Mouse (Mus musculus) ES-E14 (cell line): Measurements from ENCODE around the gene Ppcs. TPM values are rescaled to one million over a fixed set of nuclear protein-coding genes. Genes with fewer than 3 reads are reported as not detected.

Source experiments
- DNase-seq: peaks from one replicate; pipeline ENCODE4 v3.0.0-alpha.2; 2013; ENCODE audit warnings: low read depth, low spot score
- H3K27ac ChIP-seq: 2 replicates; pipeline ENCODE4 v1.5.1; 2012; ENCODE audit warnings: low read depth, mild to moderate bottlenecking, low read length, moderate library complexity, mixed read lengths; ENCODE audit not compliant: poor library complexity, insufficient read depth, severe bottlenecking
- H3K36me3 ChIP-seq: 2 replicates; pipeline ENCODE4 v1.6.1; 2012; ENCODE audit warnings: mild to moderate bottlenecking, low read length, moderate library complexity, mixed read lengths; ENCODE audit not compliant: control insufficient read depth, poor library complexity, insufficient read depth, severe bottlenecking
- H3K4me1 ChIP-seq, 2 experiments: fragments of 150-350 bp in 1 of 2; sonication (generic) in 1 of 2; 2 replicates each; pipeline ENCODE4 v1.6.1; 2012; ENCODE audit warnings: low read length in 2 of 2, mild to moderate bottlenecking in 1 of 2, mixed read lengths in 1 of 2; ENCODE audit not compliant: control insufficient read depth in 2 of 2, insufficient read depth in 2 of 2, poor library complexity in 1 of 2
- H3K4me3 ChIP-seq, 2 experiments: fragments of 150-350 bp in 1 of 2; sonication (generic) in 1 of 2; 2 replicates each; pipeline ENCODE4 v1.5.1; 2012; ENCODE audit warnings: low read length in 2 of 2, low read depth in 1 of 2, mild to moderate bottlenecking in 1 of 2, mixed read lengths in 1 of 2; ENCODE audit not compliant: insufficient read depth in 1 of 2, poor library complexity in 1 of 2, severe bottlenecking in 1 of 2
- H3K9ac ChIP-seq: 2 replicates; pipeline ENCODE4 v1.6.1; 2012; ENCODE audit warnings: low read depth, mild to moderate bottlenecking, low read length, mixed read lengths; ENCODE audit not compliant: poor library complexity, insufficient read depth, severe bottlenecking
- H3K9me3 ChIP-seq: fragments of 150-350 bp; sonication (generic); 2 replicates; pipeline ENCODE4 v1.6.1; 2012; ENCODE audit warnings: low read depth, mild to moderate bottlenecking, low read length; ENCODE audit not compliant: control insufficient read depth, insufficient read depth
- CHD2 ChIP-seq: IDR thresholded peaks from 2 replicates; pipeline ENCODE4 v1.6.1; 2014; ENCODE audit warnings: mild to moderate bottlenecking, low read depth, low read length, inconsistent platforms
- HCFC1 ChIP-seq: IDR thresholded peaks from 2 replicates; pipeline ENCODE4 v1.6.1; 2012; ENCODE audit warnings: low read length, inconsistent platforms, borderline replicate concordance; ENCODE audit not compliant: insufficient read depth
- MAFK ChIP-seq: IDR thresholded peaks from 2 replicates; pipeline ENCODE4 v1.6.1; 2014; ENCODE audit warnings: mild to moderate bottlenecking, low read depth, low read length, inconsistent platforms; ENCODE audit not compliant: insufficient read depth
- ZC3H11A ChIP-seq: IDR thresholded peaks from 2 replicates; pipeline ENCODE4 v1.6.1; 2012; ENCODE audit warnings: low read depth, mild to moderate bottlenecking, inconsistent platforms, low read length, borderline replicate concordance
- ZNF384 ChIP-seq: IDR thresholded peaks from 2 replicates; pipeline ENCODE4 v1.6.1; 2012; ENCODE audit warnings: low read depth, low read length, inconsistent platforms
- in situ Hi-C, 2 experiments: fragments of 600-800 bp; cut with MboI; formaldehyde crosslinking; loops; one replicate each; pipeline ENCODE4 v1.15.1; 2025; ENCODE audit warnings: low sequenced_read_pairs in 2 of 2, inconsistent platforms in 1 of 2; ENCODE audit not compliant: unreplicated experiment in 2 of 2
- total RNA-seq: library from RNA; depleted of rRNA; stranded (reverse); fragments of 300-350 nt; gene quantifications from 2 replicates; pipeline ENCODE4 v1.2.3, GENCODE M21; 2012

Gene Ppcs
- total RNA-seq, 1 experiment, result 30.4 TPM

DNA sequence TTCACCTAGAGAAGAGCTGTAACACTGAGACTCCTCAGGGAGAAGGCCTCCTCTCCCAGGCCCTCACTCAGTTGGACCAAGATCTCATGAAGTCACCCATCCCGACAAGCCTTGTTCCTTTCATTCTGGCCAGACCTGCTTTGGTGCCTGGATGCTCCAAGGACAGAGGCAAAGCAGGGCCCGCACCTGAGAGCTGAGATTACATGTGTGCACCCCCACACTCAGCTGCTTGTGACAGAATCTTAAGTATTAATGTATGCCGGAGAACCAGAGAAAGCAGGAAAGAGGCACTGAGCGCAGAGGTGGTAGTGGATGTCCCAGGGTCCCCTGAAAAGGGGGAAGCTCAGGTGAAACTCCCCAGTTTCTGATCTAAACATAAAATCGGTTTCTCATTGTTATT lies 30.9 kb upstream of the Ppcs start:
- DNase-seq, result no peak
- in situ Hi-C loops, result no loop called here

DNA sequence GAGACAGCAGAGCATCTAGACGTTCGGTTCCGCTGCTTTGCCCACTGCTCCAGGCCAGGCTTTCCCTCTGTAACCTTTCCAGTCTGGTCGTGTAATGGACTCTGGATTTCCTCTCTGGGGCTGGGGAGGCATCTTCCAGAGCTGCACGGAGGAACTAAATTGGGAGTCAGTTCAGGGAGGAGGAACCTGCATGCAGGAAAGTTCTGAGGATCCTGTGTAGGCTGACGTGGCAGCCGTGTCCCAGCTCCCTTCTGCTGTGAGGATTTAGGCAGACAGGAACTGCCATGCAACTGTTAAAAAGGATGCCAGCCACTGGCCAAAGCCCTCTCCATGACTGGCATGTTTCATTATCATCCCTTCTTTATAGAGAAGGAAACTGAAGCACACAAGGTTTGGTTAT lies 28.2 kb upstream of the Ppcs start:
- Histone ChIP-seq H3K9me3 (no peaks in the 10 kb centered on the region), H3K27ac (no peak overlapping the region), H3K4me1 (peaks cover 0 to 14% of the 10 kb centered on the region in 2 experiments; a peak in 2 of 4 replicates), H3K9ac (no peak overlapping the region), H3K4me3 (no peak overlapping the region), H3K36me3 (no peaks in the 10 kb centered on the region)
- no peak for DNase-seq
- in situ Hi-C loops, result no loop called here
- TF ChIP-seq ZNF384 (no peak), MAFK (no peak), CHD2 (no peak), ZC3H11A (no peak), HCFC1 (no peak)

More for the DNA sequence above, 30.9 kb upstream of the Ppcs start:
- no peak for TF ChIP-seq MAFK
- TF ChIP-seq CHD2, result no peak
- TF ChIP-seq ZC3H11A, result no peak
- TF ChIP-seq ZNF384, result no peak
- TF ChIP-seq HCFC1, result no peak
- H3K4me1 ChIP-seq, result peaks cover 0 to 10% of the 10 kb centered on the region in 2 experiments; a peak in 2 of 4 replicates
- no peak overlapping the region for H3K4me3 ChIP-seq
- H3K9me3 ChIP-seq, result no peaks in the 10 kb centered on the region
- H3K27ac ChIP-seq, result no peak overlapping the region
- no peaks in the 10 kb centered on the region for H3K36me3 ChIP-seq
- no peak overlapping the region for H3K9ac ChIP-seq

DNA sequence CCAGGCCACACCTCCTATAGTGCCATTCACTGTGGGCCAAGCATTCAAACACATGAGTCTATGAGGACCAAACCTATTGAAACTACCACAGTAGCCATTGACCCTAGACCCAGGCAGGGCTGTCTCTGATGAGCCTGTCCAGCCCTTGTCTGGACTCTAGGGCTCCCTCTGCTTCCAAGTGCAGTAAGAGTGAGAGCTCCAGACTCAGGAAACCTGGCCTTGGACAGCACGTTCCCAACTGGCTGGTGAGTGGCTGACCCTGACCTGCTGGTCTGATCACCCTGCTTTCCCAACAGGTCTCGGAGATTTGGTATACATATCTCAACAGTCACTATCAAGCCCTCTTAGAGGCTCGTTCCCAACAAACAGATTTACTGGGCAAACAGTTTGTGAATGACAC lies 25.6 kb upstream of the Ppcs start:
- H3K4me3 ChIP-seq, result no peak overlapping the region

DNA sequence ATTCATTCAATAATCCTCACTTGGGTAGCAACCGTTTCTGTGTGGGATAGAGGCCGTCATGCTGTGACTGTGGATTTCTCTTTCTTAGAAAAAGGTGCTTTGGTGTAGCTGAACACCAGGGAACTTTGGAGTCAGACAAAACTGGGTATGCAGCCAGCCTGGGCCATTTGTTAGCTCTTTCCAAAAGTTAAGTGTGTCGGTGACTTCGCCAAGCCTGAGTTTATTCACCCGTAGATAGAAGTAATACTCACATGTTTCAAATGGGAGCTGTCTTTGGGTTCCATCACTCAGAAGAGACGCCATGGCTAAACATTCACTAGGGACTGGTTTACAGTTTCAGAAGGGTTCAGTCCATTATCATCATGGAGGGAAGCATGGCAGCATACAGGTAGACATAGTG lies 25.0 kb upstream of the Ppcs start:
- H3K9ac ChIP-seq, result no peak overlapping the region
- no peaks in the 10 kb centered on the region for H3K9me3 ChIP-seq
- in situ Hi-C loops, result no loop called here
- H3K4me3 ChIP-seq, result no peak overlapping the region
- TF ChIP-seq HCFC1 (no peak), MAFK (no peak), CHD2 (no peak), ZNF384 (no peak), ZC3H11A (no peak)
- peaks cover under 1 to 13% of the 10 kb centered on the region in 2 experiments; a peak in 2 of 4 replicates for H3K4me1 ChIP-seq
- DNase-seq, result no peak
- no peak overlapping the region for H3K27ac ChIP-seq
- H3K36me3 ChIP-seq, result no peaks in the 10 kb centered on the region

More for the DNA sequence above, 25.6 kb upstream of the Ppcs start:
- Histone ChIP-seq H3K9me3 (no peaks in the 10 kb centered on the region), H3K9ac (no peak overlapping the region), H3K36me3 (no peaks in the 10 kb centered on the region), H3K4me1 (peaks cover 0 to 11% of the 10 kb centered on the region in 2 experiments; a peak in 1 of 4 replicates), H3K27ac (no peak overlapping the region)
- no peak for TF ChIP-seq MAFK
- no peak for TF ChIP-seq CHD2
- TF ChIP-seq ZNF384, result no peak
- TF ChIP-seq HCFC1, result no peak
- TF ChIP-seq ZC3H11A, result no peak
- no peak for DNase-seq
- in situ Hi-C loops, result no loop called here

DNA sequence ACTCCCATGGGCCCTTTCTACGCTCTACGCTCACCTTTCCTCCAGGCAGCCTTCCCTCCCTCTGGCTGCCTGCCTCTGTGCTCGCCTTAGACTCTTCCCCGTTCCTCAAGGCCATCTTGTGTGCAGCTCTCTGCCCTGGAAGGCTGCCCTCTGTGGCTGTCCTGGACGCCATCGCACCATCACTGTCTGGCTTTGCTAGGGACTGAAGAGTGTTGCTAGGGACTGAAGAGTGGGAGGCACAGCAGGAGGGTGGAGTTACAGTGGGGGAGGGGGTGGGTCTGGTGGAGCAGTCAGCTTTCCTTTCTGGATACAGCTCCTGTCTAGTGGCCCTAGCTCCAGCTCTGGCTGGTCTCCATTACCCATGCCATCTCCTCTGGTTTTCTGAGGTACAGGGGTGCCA lies 20.3 kb upstream of the Ppcs start:
- Histone ChIP-seq H3K9ac (peak overlapping the region; percentile 48; the same call in 1 of the 2 replicates), H3K4me3 (peak overlapping the region; percentile 32 to 43; a peak in 3 of 4 replicates), H3K9me3 (no peaks in the 10 kb centered on the region), H3K4me1 (peaks cover 3 to 16% of the 10 kb centered on the region in 2 experiments; a peak in 3 of 4 replicates), H3K27ac (peak overlapping the region; percentile 26; the same call in 1 of the 2 replicates), H3K36me3 (no peaks in the 10 kb centered on the region)
- in situ Hi-C loops, result no loop called here
- peak; percentile 54 for DNase-seq
- TF ChIP-seq ZNF384, result no peak
- TF ChIP-seq MAFK, result no peak
- no peak for TF ChIP-seq CHD2
- no peak for TF ChIP-seq HCFC1
- no peak for TF ChIP-seq ZC3H11A
